Mouse (Mus musculus): ENCODE measurements at regions not wholly inside any gene's neighbourhood (a gene's known extent, or its start where the extent isn't known, plus 50 kb on each side); places are given as distances from the start of the nearest gene placed in this dataset.

- intact Hi-C loops (cut with DNase I): no loop called here
- DNase-seq: no peak
Observed at GRCm38 (mm10) chrX:163812431-163812830, 51.3 kb upstream of the Rnf138rt1 start.

- intact Hi-C loops (cut with DNase I): no loop called here
- peak in 1 of 2 experiments; percentile 1 for DNase-seq
Observed at GRCm38 (mm10) chrX:163814806-163815205, 53.7 kb upstream of the Rnf138rt1 start.

GRCm38 (mm10) chrX:163822298-163822697 lies 61.2 kb upstream of the Rnf138rt1 start:
- intact Hi-C loops (cut with DNase I): loop anchor here (10.0 kb wide), 1 partner anchor 183 kb away; no protein-coding TSS in a partner anchor
- no peak for DNase-seq

GRCm38 (mm10) chrX:163827461-163827860 lies 66.3 kb upstream of the Rnf138rt1 start:
- intact Hi-C loops (cut with DNase I): loop anchor here (5.0 to 10.0 kb wide), 2 partner anchors 85 to 177 kb away; no protein-coding TSS in a partner anchor
- peak; percentile 1 to 15 for DNase-seq

- no peak for DNase-seq
- intact Hi-C loops (cut with DNase I): no loop called here
Observed at GRCm38 (mm10) chrX:163845408-163845807, 63.4 kb upstream of the Ap1s2 start.

- DNase-seq: no peak
- intact Hi-C loops (cut with DNase I): no loop called here
Observed at GRCm38 (mm10) chrX:163846890-163847289, 61.9 kb upstream of the Ap1s2 start.

GRCm38 (mm10) chrX:163847651-163848050 lies 61.2 kb upstream of the Ap1s2 start:
- intact Hi-C loops (cut with DNase I): no loop called here
- peak in 1 of 2 experiments; percentile 4 for DNase-seq

- DNase-seq: no peak
Observed at GRCm38 (mm10) chrX:163848510-163849199, 60.2 kb upstream of the Ap1s2 start.

GRCm38 (mm10) chrX:163850915-163851599 lies 57.8 kb upstream of the Ap1s2 start:
- no peak for DNase-seq
- intact Hi-C loops (cut with DNase I): no loop called here

More at GRCm38 (mm10) chrX:163848510-163849199, 60.2 kb upstream of the Ap1s2 start:
- intact Hi-C loops (cut with DNase I): no loop called here

GRCm38 (mm10) chrX:163858494-163858893 lies 50.3 kb upstream of the Ap1s2 start:
- intact Hi-C loops (cut with DNase I): no loop called here
- DNase-seq: no peak

Measured in heart, postnatal 10 days (tissue).